Mouse (Mus musculus) ES-Bruce4 (cell line): Measurements from ENCODE around the gene Ube4b.

Source experiments
- CTCF ChIP-seq: IDR thresholded peaks from one replicate; pipeline ENCODE4 v1.8.1; 2011; ENCODE audit warnings: low read depth, low read length
- POLR2A ChIP-seq: IDR thresholded peaks from one replicate; pipeline ENCODE4 v1.8.1; 2011; ENCODE audit warnings: low read length; ENCODE audit not compliant: insufficient read depth

GRCm38 (mm10) chr4:149354671-149355070 lies 71.9 kb downstream of the Ube4b start:
- TF ChIP-seq CTCF (no peak), POLR2A (no peak)
